Mouse (Mus musculus): ENCODE results near the gene Fcer1g. TPM values are rescaled to one million over a fixed set of nuclear protein-coding genes. Genes with fewer than 3 reads are reported as not detected.

The Fcer1g gene
- total RNA-seq, 2 experiments from 2014 or later: 3.7 to 14.3 TPM

DNA sequence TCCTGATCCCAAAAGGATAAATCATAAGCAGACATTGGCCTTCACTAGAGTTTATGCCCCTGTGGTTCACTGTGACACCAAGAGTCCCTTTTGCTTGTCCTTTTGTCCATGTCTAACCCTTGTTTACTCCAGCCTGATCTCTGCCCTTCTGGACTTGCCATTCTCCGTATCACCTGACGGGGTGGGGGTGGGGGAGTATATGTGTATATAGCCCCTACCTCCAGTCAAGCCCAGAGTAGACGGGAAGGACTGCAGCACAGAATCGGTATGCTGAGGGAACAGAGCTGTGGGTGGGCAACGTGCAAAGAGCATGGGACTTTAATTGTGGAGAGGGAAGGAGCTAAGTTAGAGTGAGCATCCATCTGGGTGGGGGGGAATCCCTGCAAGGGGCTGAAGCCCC lies 9.3 kb downstream of the Fcer1g start, which contains the start of gene Apoa2:
Apoa2 (plus strand) TSS at position 198 of the 400 bp plus-strand sequence.
- no peak for ATAC-seq (replicated peaks; ENCODE audit: low FRiP score, low TSS enrichment, poor library complexity, severe bottlenecking)

GRCm38 (mm10) chr1:171223796-171224195 lies 10.4 kb downstream of the Fcer1g start:
- ATAC-seq (replicated peaks; ENCODE audit: low FRiP score, low TSS enrichment, poor library complexity, severe bottlenecking): no peak

DNA sequence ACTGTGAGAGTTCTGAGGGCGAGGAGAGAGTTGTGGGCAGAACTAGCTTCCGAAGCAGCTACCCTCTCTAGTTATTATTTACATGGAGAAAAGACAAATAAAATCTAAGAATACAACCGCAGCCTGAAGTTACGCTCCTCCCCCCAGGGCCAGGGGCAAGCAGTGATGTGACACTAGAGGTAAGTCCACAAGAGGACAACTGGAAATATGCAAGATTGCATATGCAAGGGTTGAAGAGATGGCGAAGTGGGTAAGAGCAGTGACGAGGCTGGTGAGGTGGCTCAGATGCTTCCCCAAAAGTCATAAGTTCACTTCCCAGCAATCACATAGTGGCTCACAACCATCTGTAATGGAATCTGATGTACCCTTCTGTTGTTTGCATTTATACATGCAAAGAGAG lies 11.0 kb downstream of the Fcer1g start:
- no peak for ATAC-seq (replicated peaks; ENCODE audit: low FRiP score, low TSS enrichment, poor library complexity, severe bottlenecking)

- peak; percentile 95 for ATAC-seq (replicated peaks; ENCODE audit: low FRiP score, low TSS enrichment, poor library complexity, severe bottlenecking)
These were observed 11.7 kb downstream of the Fcer1g start, which contains the start of gene Tomm40l for GRCm38 (mm10) chr1:171222238-171223155. Tomm40l (minus strand) TSS chr1:171222514.

DNA sequence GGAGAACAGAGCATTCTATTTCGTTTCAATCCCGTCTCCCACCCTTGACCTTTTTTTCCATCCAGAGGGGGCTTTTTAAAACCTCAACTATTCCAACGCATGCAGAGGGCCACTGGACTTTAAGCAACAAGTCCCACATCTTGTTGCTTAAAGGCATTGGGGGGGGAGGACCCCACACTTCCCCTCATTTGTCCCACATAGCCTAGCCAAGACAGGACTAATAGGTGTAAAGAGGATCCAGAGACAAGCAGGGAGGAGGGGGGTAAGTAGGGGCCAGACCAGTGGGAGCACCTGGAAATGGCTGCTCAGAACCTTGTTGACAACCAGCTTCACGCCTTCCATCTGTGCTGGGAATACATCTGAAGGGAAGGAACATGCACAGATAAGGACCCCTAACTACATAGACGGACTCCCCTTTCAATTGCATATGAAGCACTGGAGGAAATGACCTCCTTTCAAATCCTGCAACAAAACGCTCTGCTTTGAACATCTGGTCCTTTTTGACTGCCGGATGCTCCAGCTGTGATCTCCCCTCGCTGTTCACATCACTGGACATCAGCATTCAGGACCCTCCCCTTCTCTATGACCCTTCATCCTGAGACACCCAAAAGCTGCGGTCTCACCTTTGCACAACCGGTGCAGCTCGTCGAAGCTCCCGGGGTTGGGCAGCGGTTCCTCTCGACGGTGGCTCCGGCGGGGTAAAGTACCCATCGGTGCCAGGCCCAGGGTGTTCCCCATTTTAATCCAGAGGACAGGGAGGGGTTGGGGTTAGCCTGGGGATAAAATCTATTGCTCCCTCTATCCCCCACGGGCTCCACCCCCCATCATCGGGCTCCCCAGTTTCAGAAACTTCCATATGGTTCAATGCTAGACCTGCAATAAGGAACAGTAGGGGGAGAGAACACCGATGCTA lies 12.6 kb downstream of the Fcer1g start:
- no peak for ATAC-seq (replicated peaks; ENCODE audit: low FRiP score, low TSS enrichment, poor library complexity, severe bottlenecking)

GRCm38 (mm10) chr1:171220871-171221270 lies 13.3 kb downstream of the Fcer1g start:
- peak; percentile 56 for ATAC-seq (replicated peaks; ENCODE audit: low FRiP score, low TSS enrichment, poor library complexity, severe bottlenecking)

DNA sequence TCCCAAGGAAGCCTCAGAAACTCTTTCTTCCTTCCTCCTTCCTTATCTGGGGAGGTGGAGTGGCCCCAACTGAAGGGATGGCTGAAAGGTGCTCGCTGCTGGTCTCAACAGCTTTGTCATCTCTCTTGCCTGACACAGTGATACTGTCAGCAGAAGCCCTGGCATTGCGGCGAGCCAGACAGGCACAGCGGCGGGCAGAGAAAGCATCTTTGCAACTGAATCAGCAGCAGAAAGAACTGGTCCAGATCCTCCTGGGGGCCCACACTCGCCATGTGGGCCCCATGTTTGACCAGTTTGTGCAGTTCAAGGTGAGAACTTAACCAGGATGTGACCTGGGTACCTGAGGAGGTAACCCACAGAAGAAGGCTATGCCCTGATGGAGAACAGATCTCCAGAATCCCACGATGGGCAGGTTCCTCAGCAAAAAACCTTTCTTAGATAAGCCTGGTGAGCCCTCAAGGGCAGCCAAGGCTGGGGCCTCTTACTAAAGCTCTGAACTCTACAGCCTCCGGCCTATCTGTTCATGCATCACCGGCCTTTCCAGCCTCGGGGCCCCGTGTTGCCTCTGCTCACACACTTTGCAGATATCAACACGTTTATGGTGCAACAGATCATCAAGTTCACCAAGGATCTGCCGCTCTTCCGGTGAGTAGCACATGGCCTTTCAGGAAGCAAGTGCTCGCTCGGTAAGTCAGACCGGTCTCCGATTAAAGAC lies 17.8 kb downstream of the Fcer1g start:
- ATAC-seq (replicated peaks; ENCODE audit: low FRiP score, low TSS enrichment, poor library complexity, severe bottlenecking): no peak

DNA sequence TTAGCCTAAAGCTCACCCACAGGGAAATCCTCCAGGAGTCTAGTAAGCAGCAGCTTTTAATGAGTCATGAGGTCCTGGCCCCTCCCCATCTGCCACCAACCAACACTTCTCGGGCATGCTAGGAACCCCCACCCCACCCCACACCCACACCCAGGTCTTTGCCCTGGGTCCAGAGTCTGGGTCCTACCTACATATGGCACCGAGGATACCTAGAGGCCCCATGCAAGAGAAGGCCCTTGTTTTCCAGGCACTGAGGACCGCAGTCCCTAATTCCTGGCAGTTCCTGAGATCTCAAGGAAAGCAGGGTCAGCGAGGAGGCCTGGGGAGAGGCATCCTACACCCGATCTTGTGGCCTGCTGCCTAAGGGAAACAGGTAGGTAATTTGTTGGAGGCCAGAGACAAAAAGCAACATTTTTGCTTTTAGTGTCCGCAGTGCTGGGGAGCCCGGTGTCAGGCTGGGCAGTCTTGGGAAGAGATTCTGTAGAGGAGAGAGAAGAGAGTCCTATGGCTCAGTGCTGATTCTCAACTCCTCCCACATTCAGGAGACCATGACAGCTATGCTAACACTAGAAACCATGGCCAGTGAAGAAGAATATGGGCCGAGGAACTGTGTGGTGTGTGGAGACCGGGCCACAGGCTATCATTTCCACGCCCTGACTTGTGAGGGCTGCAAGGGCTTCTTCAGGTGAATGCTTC lies 20.2 kb downstream of the Fcer1g start, which contains the start of gene Nr1i3:
Nr1i3 (plus strand) TSS at position 170 of the 696 bp plus-strand sequence.
- ATAC-seq (replicated peaks; ENCODE audit: low FRiP score, low TSS enrichment, poor library complexity, severe bottlenecking): no peak

GRCm38 (mm10) chr1:171212854-171213253 lies 21.3 kb downstream of the Fcer1g start:
- ATAC-seq (replicated peaks; ENCODE audit: low FRiP score, low TSS enrichment, poor library complexity, severe bottlenecking): no peak

DNA sequence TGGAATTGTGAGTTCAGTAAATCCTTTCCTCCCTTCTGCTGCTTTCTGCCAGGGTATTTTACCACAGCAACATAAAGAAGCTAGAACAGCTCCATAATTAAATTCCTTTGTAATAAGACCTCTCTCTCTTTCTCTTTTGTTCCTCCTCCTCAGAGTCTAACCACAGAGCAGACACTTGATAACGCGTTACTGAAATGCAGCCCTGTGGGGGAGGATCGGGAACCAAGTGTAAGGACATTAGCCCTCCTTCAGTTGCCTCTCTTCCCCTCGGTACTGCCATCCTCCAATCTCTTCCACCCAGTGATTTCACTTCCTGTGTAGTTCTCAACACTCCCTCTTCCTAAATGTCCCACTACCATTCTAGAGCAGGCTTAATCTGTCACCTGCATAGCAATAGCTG lies 24.8 kb downstream of the Fcer1g start:
- peak; percentile 56; the same call in 1 of the 2 replicates for ATAC-seq (replicated peaks; ENCODE audit: low FRiP score, low TSS enrichment, poor library complexity, severe bottlenecking)

GRCm38 (mm10) chr1:171205704-171206493 lies 28.3 kb downstream of the Fcer1g start:
- no peak for ATAC-seq (replicated peaks; ENCODE audit: low FRiP score, low TSS enrichment, poor library complexity, severe bottlenecking)

GRCm38 (mm10) chr1:171204249-171204644 lies 29.9 kb downstream of the Fcer1g start:
- no peak for ATAC-seq (replicated peaks; ENCODE audit: low FRiP score, low TSS enrichment, poor library complexity, severe bottlenecking)

- ATAC-seq (replicated peaks; ENCODE audit: low FRiP score, low TSS enrichment, poor library complexity, severe bottlenecking): no peak
These were observed 30.5 kb downstream of the Fcer1g start for GRCm38 (mm10) chr1:171203471-171204248.

DNA sequence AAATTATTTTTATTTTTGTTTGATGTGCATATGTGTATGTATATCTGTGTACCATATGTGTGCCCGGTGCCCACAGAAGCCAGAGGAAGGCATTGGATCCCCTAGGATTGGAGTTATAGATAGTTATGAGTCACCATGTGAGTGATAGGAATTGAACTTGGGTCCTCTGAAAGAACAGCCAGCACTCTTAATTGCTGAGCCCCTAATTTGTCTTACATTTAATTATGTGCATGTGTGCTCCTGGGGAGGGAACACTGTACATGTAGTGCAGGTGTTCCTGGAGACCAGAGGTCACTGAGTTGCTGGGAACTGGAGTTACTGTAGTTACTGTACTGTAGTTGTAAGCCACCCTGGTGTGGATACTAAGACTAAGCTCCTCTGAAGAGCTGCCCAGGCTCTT lies 33.4 kb downstream of the Fcer1g start:
- no peak for ATAC-seq (replicated peaks; ENCODE audit: low FRiP score, low TSS enrichment, poor library complexity, severe bottlenecking)

- ATAC-seq (replicated peaks; ENCODE audit: low FRiP score, low TSS enrichment, poor library complexity, severe bottlenecking): no peak
These were observed 34.6 kb downstream of the Fcer1g start for GRCm38 (mm10) chr1:171199532-171199931.

GRCm38 (mm10) chr1:171195887-171196397 lies 38.2 kb downstream of the Fcer1g start, which contains the start of gene Pcp4l1:
Pcp4l1 (minus strand) TSS chr1:171196268.
- ATAC-seq (replicated peaks; ENCODE audit: low FRiP score, low TSS enrichment, poor library complexity, severe bottlenecking): peak; percentile 85
